Mouse (Mus musculus) adrenal gland, postnatal 14 days (tissue): ENCODE data around the gene Ptprt. TPM values are rescaled to one million over a fixed set of nuclear protein-coding genes. Genes with fewer than 3 reads are reported as not detected.
A peak's percentile ranks its signal among the peaks of the same experiment; 100 is the strongest.

Experiments
- DNase-seq: peaks from one replicate; pipeline ENCODE4 v3.0.0; 2021; ENCODE audit warnings: mixed read lengths
- total RNA-seq: library from RNA; stranded (reverse); gene quantifications from 2 replicates; pipeline ENCODE4 v1.2.3, GENCODE M21; 2021

The Ptprt gene
- total RNA-seq, 1 experiment from 2014 or later: 0.89 TPM

DNA sequence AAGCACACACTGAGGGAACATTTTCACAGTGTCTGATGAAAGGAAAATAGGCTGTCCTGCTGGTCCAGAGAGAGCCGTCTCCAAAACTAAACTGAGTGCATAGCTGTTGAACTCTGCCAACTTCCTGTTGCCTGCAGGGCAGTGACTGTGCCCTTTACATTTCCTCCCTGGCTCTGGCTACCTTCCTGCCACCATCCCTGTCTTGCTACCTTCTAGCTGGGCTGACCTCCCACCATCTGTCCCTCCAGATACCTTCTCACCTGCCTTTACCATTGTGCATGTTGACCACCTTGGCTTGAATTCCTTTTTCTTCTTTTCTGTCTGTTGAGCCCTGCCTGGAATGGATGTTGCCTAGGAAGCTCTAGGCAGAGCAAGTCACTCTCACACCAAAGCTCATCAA, 1133.8 kb downstream of the Ptprt start:
- DNase-seq: no peak

DNA sequence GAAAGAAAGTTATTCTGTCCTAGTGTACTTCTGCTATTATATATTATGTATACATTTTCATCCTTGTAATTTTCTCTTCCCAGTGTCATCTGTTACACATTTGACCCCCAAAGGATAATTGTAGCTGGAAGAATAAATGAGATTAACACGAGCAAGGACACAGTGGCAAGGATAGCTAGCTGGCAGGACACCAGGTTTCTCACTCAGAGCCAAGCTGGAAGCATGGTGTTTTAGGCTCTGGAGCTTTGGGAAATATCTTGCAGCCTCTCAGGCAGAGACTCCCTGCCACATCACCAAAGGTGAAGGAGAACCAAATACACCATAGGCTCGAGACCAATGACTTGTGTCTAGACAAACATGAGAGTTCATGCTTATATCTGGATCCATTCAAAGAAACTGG, 1141.3 kb downstream of the Ptprt start:
- peak; percentile 17 for DNase-seq

DNA sequence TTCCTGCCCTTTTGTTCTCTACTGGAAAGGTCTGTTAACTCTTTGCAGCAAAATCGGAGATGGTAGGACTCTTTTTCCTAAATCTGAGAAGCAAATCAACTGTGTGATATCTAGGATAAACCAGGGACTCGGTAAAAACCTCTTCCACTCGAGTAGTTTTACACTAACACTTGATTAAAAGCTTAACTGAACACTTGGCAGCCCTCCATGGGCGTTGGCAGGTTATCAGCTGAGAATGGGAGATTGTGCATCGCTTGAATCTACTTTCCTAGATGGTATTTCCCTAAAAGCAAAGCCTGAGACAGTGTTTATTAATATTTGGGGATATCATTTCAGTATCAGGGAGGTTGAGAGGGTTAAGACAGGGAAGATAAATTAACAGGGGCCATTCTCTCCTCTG, 1144.0 kb downstream of the Ptprt start:
- peak; percentile 60 for DNase-seq

DNA sequence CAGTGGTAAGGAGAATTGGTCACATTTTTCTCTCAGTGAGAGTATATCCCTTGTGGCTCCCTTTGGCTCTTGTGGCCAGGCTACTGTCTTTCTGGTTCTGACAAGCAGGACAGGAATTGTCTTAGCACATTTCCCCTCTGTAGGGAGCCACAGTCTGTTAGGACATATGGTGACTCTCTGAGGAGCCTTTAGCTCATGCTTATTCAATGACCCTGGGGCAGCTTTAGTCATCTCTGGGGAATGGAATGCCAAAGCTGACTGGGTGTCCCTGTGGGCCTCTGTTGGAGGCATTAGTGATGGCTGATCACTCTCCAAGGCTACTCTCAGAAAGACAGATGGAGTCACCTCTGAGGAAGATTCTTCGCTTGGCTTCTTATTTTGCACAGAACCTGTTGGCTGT, 1147.7 kb downstream of the Ptprt start:
- DNase-seq: peak; percentile 38

DNA sequence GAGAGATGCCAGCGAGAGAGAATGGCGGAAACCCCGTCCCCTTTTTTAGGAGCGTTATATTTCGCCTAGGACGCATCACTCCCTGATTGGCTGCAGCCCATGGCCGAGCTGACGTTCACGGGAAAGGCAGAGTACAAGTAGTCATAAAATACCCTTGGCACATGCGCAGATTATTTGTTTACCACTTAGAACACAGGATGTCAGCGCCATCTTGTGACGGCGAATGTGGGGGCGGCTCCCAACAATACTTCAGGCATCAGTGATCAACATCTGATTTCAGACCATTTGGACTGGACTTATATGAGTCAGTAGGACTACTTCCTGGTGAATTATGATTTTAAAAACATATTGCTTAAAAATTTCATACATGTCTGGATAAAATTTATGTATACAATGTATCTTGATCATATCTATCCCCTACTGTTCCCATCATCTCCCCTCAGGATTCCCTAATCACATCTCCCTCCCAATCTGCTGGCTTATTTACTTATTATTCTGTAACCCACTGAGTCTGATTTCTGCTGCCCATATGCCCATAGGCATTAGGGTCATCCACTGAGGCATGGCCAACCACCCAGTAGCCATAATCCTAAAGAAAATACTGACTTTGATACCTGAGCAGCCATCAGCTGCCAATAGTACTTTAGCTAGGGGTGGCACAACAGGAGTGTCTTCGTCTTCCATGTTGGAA, 1148.9 kb downstream of the Ptprt start:
- peak; percentile 10 for DNase-seq

DNA sequence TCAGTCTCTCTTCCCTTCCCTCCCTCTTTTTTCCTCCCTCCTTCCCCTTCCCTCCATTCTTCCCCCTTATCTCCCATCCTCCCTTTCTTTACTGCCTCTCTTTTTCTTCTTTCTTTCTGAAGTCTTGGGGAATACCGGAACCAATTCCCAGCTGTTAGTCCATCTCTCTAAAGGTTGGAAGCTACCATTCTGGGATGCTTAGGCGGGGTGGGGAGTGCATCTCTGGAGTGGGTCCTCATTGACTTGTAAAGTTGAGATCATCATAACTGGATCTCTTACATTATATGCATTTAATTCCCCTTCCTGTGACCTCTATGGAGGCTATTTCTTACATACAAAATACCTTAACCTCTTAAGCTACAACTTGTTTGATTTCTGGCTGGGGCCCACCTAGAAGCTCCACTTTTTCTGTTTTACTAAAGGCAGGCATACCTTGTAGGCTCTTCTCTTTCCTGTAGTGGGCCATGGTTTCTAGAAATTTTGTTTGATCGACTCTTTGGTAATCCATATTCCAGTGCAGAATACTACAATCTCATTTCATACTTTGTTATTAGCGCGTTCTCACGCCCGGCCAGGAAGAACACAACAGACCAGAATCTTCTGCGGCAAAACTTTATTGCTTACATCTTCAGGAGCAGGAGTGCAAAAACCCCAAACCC, 1149.7 kb downstream of the Ptprt start:
- no peak for DNase-seq

DNA sequence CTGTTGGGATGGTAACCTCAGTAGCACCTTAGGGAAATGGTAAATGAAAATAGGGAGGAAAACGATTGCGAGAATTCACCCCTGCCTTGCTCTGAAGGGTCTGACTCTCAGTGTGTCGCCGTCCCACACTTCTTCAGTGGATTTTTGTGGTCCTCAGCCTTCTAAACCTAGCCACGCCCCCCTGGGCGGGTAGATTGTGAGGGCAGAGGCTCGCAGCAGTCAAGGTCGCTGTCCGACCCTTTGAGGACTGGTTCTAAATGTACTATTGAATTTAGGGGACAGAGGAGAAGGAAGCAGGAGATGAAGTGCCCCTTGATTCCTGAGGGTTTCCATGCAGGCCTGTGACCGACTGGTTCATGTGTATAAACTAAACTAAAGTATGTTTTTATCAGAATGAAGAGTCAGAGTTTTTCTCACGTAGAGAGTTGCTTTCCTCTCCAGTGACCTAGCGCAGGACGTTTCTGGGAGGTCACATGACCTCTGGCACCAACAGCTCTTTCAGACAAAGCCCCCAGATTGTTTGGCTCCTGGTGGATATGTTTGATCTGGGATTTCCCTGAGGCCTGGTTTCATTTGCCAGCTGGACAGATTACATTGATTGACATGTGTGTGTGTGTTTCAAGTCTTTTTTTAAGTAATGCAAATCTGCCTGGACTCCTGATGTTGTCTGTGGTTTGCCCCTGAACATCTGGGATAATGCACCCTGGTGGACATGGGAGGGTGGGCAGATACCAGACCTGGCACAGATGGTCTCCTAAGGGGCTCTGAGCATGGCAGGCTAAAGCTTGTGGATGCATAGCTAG, 1161.6 kb downstream of the Ptprt start:
- DNase-seq: no peak

DNA sequence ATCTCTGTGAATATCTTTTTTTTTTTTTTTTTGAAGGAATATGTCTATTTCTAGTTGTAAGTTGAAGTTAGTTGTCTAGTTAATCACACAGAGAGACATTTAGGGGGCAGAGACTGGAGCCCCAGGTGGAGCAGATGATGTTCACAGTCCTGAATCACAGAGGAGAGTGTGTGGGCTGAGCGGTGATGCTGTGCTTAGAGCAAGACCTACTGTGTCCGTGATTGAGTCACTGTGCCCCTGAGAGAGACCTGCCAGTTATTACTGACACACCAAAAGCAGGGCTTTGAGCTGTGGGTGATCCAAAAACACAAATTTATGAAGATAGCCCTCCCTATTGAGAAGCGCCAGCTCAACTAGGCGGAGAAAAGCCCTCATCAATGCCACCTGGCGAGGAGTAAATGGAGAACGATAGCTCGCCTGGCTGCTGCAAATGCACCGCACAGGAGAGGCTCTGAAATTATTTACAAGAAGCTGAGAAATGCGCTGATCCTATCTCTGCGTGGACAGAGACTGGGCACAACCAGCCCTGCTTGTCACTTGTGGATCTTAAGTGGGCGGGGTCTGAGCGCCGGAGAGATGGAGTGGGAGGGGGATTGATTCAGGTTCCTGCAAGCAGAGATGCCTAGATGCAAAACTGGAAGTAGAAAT, 1162.4 kb downstream of the Ptprt start:
- DNase-seq: no peak

DNA sequence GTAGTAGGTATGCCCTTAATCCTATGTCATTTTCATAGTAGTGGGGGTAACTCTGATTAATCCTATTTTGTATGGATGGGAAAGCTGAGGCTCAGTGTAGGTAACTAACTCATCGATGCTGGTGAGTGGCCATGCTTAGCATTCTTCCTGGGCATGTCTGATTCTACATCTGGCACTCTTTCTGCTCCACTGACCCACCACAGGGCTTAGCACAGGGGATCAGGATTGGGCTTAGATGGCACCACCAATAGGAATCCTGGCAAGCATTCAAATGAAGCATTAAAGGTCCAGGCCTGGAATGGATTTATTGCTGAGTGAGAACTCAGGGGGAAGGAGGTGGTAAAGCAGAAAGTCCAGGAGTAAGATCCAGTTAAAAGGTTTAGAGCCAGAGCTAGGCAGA, 1179.2 kb downstream of the Ptprt start:
- DNase-seq: no peak

DNA sequence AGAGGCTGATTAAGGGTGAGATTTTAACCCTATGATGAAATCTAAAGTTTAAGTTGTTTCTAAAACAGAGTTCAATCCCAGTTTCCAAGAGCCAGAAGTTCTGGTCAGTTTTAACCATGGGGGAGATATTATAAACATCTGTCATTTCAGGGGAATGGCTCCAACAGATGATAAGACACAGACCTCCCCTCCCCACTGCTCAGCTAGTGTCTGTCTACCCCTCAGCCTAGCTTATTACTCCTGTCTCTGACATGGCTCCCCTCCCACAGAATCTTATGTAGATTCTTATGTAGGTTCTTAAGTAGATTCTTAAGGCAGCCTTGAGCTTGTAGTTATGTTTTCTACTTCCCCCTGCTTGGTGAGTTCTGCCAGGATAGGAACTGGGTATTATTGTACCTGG, 1180.5 kb downstream of the Ptprt start:
- no peak for DNase-seq
